Mouse (Mus musculus): Measurements from ENCODE around the gene Nfe2l2.

DNA sequence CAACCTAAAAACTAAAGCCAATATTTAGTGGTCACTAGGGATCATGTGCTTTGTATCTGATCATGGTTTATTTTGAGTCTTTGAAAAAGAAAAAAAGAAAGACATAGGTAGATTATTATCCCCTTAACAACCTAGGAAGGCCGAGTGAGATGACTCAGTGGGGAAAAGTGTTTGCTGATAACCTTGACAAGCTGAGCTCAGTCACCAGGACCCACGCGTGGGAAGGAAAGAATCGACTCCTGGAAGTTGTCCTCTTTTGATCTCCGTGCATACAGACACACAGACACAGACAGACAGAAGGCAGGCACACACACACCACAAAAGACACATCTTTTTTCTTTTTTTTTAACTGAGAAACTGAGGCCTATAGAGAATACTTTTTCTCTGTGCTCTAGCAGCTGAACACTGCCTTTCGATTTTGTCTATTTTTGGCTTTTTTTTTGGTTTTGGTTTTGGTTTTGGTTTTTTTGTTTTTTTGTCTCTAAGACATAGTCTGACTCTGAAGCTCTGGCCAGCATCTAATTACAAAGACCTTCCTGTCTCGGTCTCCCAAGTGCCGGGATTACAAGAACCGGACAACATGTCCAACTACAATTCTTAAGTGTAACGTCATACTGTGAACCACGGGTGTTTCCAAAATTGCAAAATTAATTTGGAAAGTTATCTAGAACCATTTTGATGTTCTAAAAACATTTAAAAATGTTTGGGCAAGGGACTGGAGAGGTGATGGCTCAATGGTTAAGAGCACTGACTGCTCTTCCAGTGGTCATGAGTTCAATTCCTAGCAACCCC, 16.0 kb upstream of the Nfe2l2 start:
- TF ChIP-seq GATA1 (IDR thresholded peaks at IDR 0.05; ENCODE audit: borderline replicate concordance, low read length): no peak
- no peak for TF ChIP-seq FLI1 (IDR thresholded peaks at IDR 0.05; ENCODE audit: low read length)
